Mouse (Mus musculus) liver, embryonic 11.5 days (tissue): ENCODE data around the gene Btn1a1. TPM values are rescaled to one million over a fixed set of nuclear protein-coding genes. Genes with fewer than 3 reads are reported as not detected.

ENCODE experiments used
- ATAC-seq: fragments of 200-750 bp; cut with Nextera tagmentation; replicated peaks from 2 replicates; pipeline ENCODE4 v1.8.0; 2017; ENCODE audit warnings: moderate number of reproducible peaks, mild to moderate bottlenecking, moderate TSS enrichment, moderate library complexity; ENCODE audit not compliant: low FRiP score
- DNase-seq: peaks from one replicate; pipeline ENCODE4 v3.0.0-alpha.2; 2017; ENCODE audit warnings: low spot score
- H3K27ac ChIP-seq: fragments of 300-500 bp; sonication (generic); 2 replicates; pipeline ENCODE4 v1.5.1; 2014; ENCODE audit warnings: mild to moderate bottlenecking, low read depth, low read length, control low read depth
- H3K27me3 ChIP-seq: fragments of 300-500 bp; sonication (generic); replicated peaks from 2 replicates; pipeline ENCODE4 v1.6.1; 2014; ENCODE audit warnings: low read length, mixed read lengths; ENCODE audit not compliant: control insufficient read depth, insufficient read depth
- H3K36me3 ChIP-seq: fragments of 300-500 bp; sonication (generic); 2 replicates; pipeline ENCODE4 v1.6.1; 2014; ENCODE audit warnings: mild to moderate bottlenecking, low read length, moderate library complexity, mixed read lengths; ENCODE audit not compliant: control insufficient read depth, insufficient read depth
- H3K4me1 ChIP-seq: fragments of 300-500 bp; sonication (generic); replicated peaks from 2 replicates; pipeline ENCODE4 v1.6.1; 2014; ENCODE audit warnings: low read length, mixed read lengths; ENCODE audit not compliant: control insufficient read depth, insufficient read depth
- H3K4me2 ChIP-seq: fragments of 300-500 bp; sonication (generic); 2 replicates; pipeline ENCODE4 v1.6.1; 2014; ENCODE audit warnings: mild to moderate bottlenecking, control low read depth, moderate library complexity
- H3K4me3 ChIP-seq: fragments of 300-500 bp; sonication (generic); 2 replicates; pipeline ENCODE4 v1.5.1; 2014; ENCODE audit warnings: low read depth, low read length, control low read depth
- H3K9ac ChIP-seq: fragments of 300-500 bp; sonication (generic); 2 replicates; pipeline ENCODE4 v1.6.1; 2014; ENCODE audit warnings: low read depth, low read length, control low read depth
- H3K9me3 ChIP-seq: fragments of 300-500 bp; sonication (generic); 2 replicates; pipeline ENCODE4 v1.6.1; 2016; ENCODE audit warnings: low read length, inconsistent platforms, mixed read lengths; ENCODE audit not compliant: control insufficient read depth
- WGBS: fragments of 180-500 bp; shearing (Covaris S2); extraction: QIAGEN DNeasy Blood & Tissue Kit; methylation state at CpG from one replicate; pipeline ENCODE4 v1.1.7; 2014; 5-methylcytosine and 5-hydroxymethylcytosine counted together
- polyA plus RNA-seq: library from polyadenylated mRNA; unstranded; fragments of >200 nt; fragmentation: Nextera tagmentation; extraction: Ambion mirVana; gene quantifications from 2 replicates; pipeline ENCODE4 v1.2.1, GENCODE M21; 2014

Gene Btn1a1
- polyA plus RNA-seq, 1 experiment from 2014 or later, result 1.8 TPM

GRCm38 (mm10) chr13:23450398-23450797 lies 15.3 kb downstream of the Btn1a1 start:
- WGBS, result under 1% methylated on average over 15 of the region's 15 CpGs
- H3K9me3 ChIP-seq, result no peaks in the 10 kb centered on the region
- H3K9ac ChIP-seq, result peak overlapping the region; percentile 65
- H3K4me1 ChIP-seq, result 0 out of 2 replicates have a peak, but pooled peaks cover 5% of the 10 kb centered on the region
- DNase-seq (peak; percentile 86), ATAC-seq (peak; percentile 40)
- no peaks in the 10 kb centered on the region for H3K27me3 ChIP-seq
- H3K4me2 ChIP-seq, result peak overlapping the region; percentile 78
- peak overlapping the region; percentile 55 for H3K4me3 ChIP-seq
- peak overlapping the region; percentile 80; the same call in 1 of the 2 replicates for H3K27ac ChIP-seq
- no peaks in the 10 kb centered on the region for H3K36me3 ChIP-seq

- peaks cover 9% of the 10 kb centered on the region; the same call in 1 of the 2 replicates for H3K4me1 ChIP-seq
- H3K9ac ChIP-seq, result peak overlapping the region; percentile 65
- under 1% methylated on average over 24 of the region's 24 CpGs for WGBS
- no peaks in the 10 kb centered on the region for H3K36me3 ChIP-seq
- H3K27ac ChIP-seq, result peak overlapping the region; percentile 80
- peak; percentile 84 for DNase-seq
- peak; percentile 32 for ATAC-seq
- H3K9me3 ChIP-seq, result no peaks in the 10 kb centered on the region
- peak overlapping the region; percentile 78 for H3K4me2 ChIP-seq
- peak overlapping the region; percentile 55 for H3K4me3 ChIP-seq
- no peaks in the 10 kb centered on the region for H3K27me3 ChIP-seq
Observed at GRCm38 (mm10) chr13:23449235-23450095, 16.2 kb downstream of the Btn1a1 start.

- no peaks in the 10 kb centered on the region for H3K36me3 ChIP-seq
- H3K27ac ChIP-seq, result peak overlapping the region; percentile 80
- WGBS, result 33% methylated on average over 3 of the region's 3 CpGs
- H3K9me3 ChIP-seq, result no peaks in the 10 kb centered on the region
- no peak for DNase-seq
- H3K27me3 ChIP-seq, result no peaks in the 10 kb centered on the region
- H3K4me1 ChIP-seq, result peaks cover 10% of the 10 kb centered on the region; the same call in 1 of the 2 replicates
- peak overlapping the region; percentile 78 for H3K4me2 ChIP-seq
- peak overlapping the region; percentile 55 for H3K4me3 ChIP-seq
- H3K9ac ChIP-seq, result peak overlapping the region; percentile 65
- ATAC-seq, result no peak
Observed at GRCm38 (mm10) chr13:23448758-23449157, 16.9 kb downstream of the Btn1a1 start.

GRCm38 (mm10) chr13:23446498-23446952 lies 19.2 kb downstream of the Btn1a1 start:
- Histone ChIP-seq H3K4me1 (peaks cover 10% of the 10 kb centered on the region; the same call in 1 of the 2 replicates), H3K9ac (peak overlapping the region; percentile 49), H3K9me3 (no peaks in the 10 kb centered on the region), H3K4me2 (peak overlapping the region; percentile 78), H3K27ac (peak overlapping the region; percentile 51), H3K27me3 (no peaks in the 10 kb centered on the region), H3K4me3 (peak overlapping the region; percentile 79), H3K36me3 (no peaks in the 10 kb centered on the region)
- DNase-seq (peak; percentile 85), ATAC-seq (peak; percentile 54)
- WGBS, result under 1% methylated on average over 16 of the region's 16 CpGs

GRCm38 (mm10) chr13:23445561-23446320 lies 20.0 kb downstream of the Btn1a1 start:
- H3K4me1 ChIP-seq, result peaks cover 7% of the 10 kb centered on the region; the same call in 1 of the 2 replicates
- WGBS, result under 1% methylated on average over 55 of the region's 55 CpGs
- peak; percentile 87 for ATAC-seq

GRCm38 (mm10) chr13:23445156-23445555 lies 20.5 kb downstream of the Btn1a1 start:
- Histone ChIP-seq H3K4me3 (peak overlapping the region; percentile 79), H3K4me1 (peaks cover 7% of the 10 kb centered on the region; the same call in 1 of the 2 replicates), H3K9me3 (no peaks in the 10 kb centered on the region), H3K27ac (peak overlapping the region; percentile 93), H3K27me3 (no peaks in the 10 kb centered on the region), H3K9ac (peak overlapping the region; percentile 90), H3K36me3 (no peaks in the 10 kb centered on the region), H3K4me2 (peak overlapping the region; percentile 78)
- no peak for DNase-seq
- WGBS, result 4% methylated on average over 10 of the region's 10 CpGs
- ATAC-seq, result no peak

More at GRCm38 (mm10) chr13:23445561-23446320, 20.0 kb downstream of the Btn1a1 start:
- Histone ChIP-seq H3K27me3 (no peaks in the 10 kb centered on the region), H3K4me3 (peak overlapping the region; percentile 79), H3K9ac (peak overlapping the region; percentile 90), H3K36me3 (no peaks in the 10 kb centered on the region), H3K4me2 (peak overlapping the region; percentile 78), H3K27ac (peak overlapping the region; percentile 93), H3K9me3 (no peaks in the 10 kb centered on the region)
- peak; percentile 88 for DNase-seq

GRCm38 (mm10) chr13:23444451-23444850 lies 21.2 kb downstream of the Btn1a1 start:
- Histone ChIP-seq H3K36me3 (no peaks in the 10 kb centered on the region), H3K9me3 (no peaks in the 10 kb centered on the region), H3K27ac (peak overlapping the region; percentile 47), H3K4me2 (peak overlapping the region; percentile 78), H3K27me3 (no peaks in the 10 kb centered on the region), H3K9ac (no peak overlapping the region), H3K4me3 (peak overlapping the region; percentile 7), H3K4me1 (peaks cover 7% of the 10 kb centered on the region; the same call in 1 of the 2 replicates)
- no peak for ATAC-seq
- no peak for DNase-seq
- WGBS, result 41% methylated on average over 5 of the region's 5 CpGs

- Histone ChIP-seq H3K4me1 (peaks cover 13% of the 10 kb centered on the region), H3K9me3 (no peaks in the 10 kb centered on the region), H3K36me3 (no peaks in the 10 kb centered on the region), H3K4me2 (peak overlapping the region; percentile 25; the same call in 1 of the 2 replicates), H3K27ac (no peak overlapping the region), H3K9ac (no peak overlapping the region), H3K4me3 (no peak overlapping the region), H3K27me3 (no peaks in the 10 kb centered on the region)
- WGBS, result 69% methylated on average over 10 of the region's 10 CpGs
- ATAC-seq (no peak), DNase-seq (no peak)
Observed at GRCm38 (mm10) chr13:23439901-23440300, 25.8 kb downstream of the Btn1a1 start.
